Mouse (Mus musculus): ENCODE measurements at regions not wholly inside any gene's neighbourhood (a gene's known extent, or its start where the extent isn't known, plus 50 kb on each side); places are given as distances from the start of the nearest gene placed in this dataset.

DNA sequence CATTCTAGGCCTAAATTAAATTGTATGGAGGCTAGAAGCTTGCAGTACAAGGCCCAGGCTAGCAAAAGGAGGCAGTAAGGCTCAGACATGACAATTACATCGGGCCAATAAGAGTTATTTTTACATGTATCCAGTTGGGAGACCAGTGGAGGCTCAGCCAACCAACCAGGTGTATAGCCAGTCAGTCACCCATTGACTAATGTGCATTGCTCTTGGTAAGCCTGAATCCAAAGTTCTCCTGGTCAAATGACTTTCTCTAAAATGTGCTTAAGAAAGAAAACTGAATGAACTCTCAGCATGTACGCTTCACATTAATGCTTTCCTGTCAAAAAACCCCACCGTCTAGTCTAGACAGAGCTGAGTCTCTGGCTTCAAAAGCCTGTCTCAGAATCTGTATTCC lies 127.4 kb upstream of the Tcerg1l start:
- no peak for ATAC-seq (replicated peaks; ENCODE audit: insufficient number of reproducible peaks, low FRiP score, low TSS enrichment, poor library complexity, severe bottlenecking)

DNA sequence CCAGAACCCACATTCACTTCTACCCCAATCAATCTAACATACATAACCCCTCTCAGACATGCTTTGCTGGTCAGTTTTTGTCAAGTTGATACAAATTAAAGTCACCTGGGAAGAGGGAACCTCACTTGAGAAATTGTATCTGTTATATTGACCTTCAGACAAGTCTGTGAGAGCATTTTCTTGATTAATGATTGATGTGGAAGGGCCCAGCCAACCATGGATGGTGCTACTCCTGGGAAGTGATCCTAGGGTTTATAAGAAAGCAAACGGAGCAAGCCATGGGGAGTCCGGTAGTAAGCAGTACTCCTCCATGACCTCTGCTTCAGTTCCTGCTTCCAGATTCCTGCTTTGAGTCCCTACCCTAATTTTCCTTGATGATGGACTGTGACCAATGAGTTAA lies 116.6 kb upstream of the Tcerg1l start:
- no peak for ATAC-seq (replicated peaks; ENCODE audit: insufficient number of reproducible peaks, low FRiP score, low TSS enrichment, poor library complexity, severe bottlenecking)

DNA sequence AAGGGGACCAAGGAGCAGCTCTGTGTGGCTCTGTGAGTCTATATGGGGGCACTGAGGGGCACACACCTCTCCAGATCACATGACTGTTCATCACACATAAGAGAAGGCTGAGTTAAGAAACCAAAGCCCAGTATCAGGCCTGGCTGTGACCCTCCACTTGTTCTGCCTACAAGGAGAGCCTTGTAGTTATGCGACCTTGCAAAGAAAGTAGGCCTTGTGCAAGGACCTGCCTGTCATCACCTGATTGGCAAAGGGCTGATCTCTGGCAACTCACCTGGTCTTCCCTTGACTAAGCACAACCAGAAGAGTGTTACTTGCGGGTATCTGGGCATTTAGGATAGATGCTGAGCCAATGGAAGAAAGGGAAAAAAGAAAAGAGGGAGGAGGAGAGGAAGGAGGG lies 107.7 kb upstream of the Tcerg1l start:
- ATAC-seq (replicated peaks; ENCODE audit: insufficient number of reproducible peaks, low FRiP score, low TSS enrichment, poor library complexity, severe bottlenecking) = no peak

DNA sequence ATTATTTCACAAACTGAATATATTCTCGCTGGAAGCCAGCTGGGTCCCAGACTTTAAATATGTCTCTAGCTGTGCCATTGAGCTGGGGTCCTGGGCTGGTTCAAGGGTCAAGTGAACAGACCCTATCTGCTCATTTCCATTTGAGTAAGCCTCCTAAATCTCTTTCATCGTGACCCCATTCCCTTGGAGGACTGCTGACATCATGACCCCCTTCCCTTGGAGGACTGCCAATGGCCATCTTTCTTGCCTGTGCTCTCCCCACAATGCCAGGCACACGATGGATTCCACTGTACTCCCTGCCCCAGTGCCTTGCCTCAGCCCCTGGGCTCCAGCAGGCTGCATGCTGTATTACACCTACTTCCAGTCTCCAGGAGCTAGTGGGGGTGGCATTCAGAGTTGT lies 106.5 kb upstream of the Tcerg1l start:
- no peak for ATAC-seq (replicated peaks; ENCODE audit: insufficient number of reproducible peaks, low FRiP score, low TSS enrichment, poor library complexity, severe bottlenecking)

DNA sequence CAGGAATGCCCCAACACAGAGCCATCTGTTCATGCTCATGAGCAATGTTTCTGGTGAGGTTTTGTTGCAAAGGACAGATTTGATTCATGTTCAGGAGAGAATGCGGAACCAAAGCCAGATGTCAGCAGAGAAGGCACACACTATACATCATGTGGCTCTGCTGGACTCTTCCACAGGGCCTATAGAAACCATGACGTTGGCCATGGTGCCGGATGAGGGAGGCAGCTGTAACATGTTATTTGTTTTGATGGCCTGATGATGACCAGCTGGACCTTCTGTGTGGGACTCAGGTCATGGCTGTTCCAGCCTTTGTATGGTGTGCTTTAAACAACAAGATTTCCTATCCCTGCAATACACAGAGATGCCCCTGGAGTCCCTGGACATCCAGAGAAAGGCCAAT lies 105.5 kb upstream of the Tcerg1l start:
- no peak for ATAC-seq (replicated peaks; ENCODE audit: insufficient number of reproducible peaks, low FRiP score, low TSS enrichment, poor library complexity, severe bottlenecking)

DNA sequence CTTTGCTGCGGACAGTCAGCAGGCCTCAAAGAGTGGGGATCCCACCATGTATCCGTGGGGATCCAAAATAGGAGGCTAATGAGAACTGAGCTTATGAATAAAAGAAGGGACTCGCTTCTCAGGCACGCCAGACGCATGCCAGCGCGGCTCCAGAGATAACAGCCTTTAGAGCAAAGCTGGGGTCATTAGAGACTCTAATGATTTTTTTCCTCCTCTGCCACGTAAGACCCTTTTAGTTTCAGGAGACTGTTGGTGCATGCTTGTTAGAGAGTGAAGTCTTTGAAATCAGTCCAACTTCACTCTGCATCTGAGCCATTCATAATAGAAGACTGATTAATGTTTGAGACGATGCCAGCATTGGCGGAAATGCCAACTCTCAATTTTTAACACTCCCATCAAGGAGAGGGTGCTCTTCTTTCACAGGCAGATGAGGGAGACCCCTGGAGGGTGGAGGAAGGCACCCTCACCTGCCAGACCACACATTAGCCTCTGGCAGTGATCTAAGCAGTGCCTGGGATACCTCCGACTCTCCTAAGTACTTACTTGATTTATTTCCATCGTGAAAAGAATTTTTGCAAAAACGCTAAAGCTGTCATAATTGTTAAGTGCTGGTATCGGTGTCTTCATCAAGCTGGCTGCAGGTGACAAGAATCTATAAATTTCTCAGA lies 104.0 kb upstream of the Tcerg1l start:
- no peak for ATAC-seq (replicated peaks; ENCODE audit: insufficient number of reproducible peaks, low FRiP score, low TSS enrichment, poor library complexity, severe bottlenecking)

DNA sequence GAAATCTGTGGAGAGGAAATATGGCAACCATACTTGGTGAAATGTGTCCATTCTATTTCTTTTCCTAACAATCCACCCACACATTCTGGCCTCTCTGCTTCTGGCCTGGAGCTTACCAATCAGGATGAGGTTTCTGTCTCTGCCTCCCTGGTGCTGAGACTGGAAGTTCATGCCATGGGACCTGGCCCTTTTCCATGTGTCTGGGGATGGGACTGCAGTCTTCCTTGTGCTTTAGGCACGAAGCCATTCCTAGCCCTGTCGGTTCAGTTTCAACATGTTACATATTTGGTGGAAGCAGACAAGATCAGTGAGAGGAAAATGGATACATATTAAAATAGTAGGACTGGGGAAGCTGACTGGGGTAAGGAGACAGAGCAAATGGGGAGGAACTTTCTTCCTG lies 100.2 kb upstream of the Tcerg1l start:
- ATAC-seq (replicated peaks; ENCODE audit: insufficient number of reproducible peaks, low FRiP score, low TSS enrichment, poor library complexity, severe bottlenecking) = no peak

DNA sequence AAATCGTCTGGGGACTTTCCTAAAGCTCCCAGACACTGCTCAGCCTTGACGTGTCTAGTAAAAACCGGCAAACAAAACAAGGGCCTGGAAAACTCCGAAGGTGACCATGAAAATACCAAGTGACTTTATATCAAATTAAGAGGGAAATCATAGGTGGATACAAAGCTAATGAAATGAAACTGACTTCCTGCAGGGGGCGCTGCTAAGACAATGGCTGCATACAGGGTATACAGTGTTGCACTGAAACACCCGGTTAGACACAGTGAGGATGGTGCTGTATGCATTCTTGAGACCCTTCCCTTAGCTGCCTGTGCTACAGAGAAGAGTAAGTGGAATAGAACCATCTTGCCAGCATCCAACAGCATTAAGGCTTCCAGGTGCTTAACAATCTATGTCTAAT lies 99.7 kb upstream of the Tcerg1l start:
- ATAC-seq (replicated peaks; ENCODE audit: insufficient number of reproducible peaks, low FRiP score, low TSS enrichment, poor library complexity, severe bottlenecking) = no peak

DNA sequence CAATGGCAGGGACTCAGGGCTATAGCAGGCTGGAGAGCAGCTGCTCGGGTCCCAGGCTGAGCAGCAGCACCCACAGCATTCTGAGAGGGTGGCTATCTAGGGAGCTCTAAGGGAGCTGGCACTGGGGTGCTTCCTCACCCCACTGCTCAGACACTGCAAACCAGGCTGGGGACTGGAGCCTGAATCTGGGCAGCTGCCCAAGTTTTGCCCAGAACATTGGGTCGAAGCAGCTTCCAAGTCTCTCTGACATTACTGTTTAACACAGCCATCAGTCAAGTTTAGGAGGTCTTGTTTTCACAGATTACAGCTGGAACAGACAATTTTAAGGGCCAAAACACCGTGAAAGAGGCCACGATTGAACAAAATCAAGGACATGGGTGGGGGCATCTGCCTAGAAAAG lies 96.1 kb upstream of the Tcerg1l start:
- ATAC-seq (replicated peaks; ENCODE audit: insufficient number of reproducible peaks, low FRiP score, low TSS enrichment, poor library complexity, severe bottlenecking) = no peak

DNA sequence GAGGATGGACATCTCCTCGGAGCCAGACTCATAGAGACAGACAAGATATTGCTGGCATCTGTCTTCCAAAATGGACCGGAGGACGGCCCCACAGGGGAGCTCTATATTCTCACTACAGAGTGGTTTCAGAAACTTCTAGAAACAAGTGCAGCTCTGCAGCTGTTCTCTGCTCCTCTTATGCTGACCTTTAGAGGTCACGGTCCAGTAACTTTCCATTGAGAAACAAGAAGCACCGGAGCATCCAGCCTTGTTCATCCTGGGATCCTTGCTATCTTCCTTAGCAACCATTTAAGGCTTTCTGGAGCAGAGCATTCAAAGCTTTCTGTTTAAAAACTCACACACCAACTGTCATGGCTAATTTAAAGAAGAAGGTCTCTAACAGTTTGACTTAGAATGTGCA lies 94.7 kb upstream of the Tcerg1l start:
- no peak for ATAC-seq (replicated peaks; ENCODE audit: insufficient number of reproducible peaks, low FRiP score, low TSS enrichment, poor library complexity, severe bottlenecking)

DNA sequence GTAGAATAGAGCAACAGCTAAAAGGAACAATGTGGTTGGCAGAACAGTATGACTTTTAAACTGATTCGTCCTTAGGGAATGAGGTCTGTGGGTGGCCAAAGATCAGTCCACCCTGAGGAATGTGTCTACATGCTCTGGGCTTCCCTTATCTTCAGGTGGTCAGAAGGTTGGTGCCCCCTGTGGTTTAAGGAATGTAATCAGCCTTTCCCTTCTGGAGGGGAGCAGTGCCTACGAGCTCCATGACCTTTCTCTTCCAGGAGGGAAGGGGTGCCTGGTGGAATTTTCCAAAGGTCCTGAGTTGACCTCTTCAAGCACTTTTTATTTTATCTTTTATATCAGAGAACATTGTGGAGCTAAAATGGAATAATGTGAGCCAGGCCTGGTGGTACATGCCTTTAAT lies 91.9 kb upstream of the Tcerg1l start:
- ATAC-seq (replicated peaks; ENCODE audit: insufficient number of reproducible peaks, low FRiP score, low TSS enrichment, poor library complexity, severe bottlenecking) = no peak

DNA sequence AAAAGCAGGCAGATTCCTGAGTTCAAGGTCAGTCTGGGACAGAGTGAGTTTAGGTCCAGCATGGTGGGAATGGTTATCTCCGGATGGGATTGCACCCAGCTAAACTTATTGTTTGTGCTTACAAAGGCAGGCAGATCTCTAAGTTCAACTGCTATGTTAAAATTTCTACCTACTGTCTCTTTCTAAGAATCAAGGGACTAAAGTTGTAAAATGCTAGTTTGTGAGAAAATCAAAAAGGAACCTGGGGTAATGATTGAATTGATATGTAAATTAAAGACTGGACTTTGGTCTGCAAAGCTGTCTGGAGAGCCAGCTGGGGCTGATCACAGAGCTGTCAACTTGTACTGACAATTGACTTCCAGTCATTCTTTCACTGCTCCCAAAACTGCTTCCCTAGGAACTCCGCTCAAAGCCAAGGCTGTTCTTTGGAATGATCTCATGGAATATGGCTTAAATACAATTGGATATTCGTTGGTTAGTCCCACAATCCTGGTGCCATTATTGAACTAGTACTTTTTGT lies 90.7 kb upstream of the Tcerg1l start:
- ATAC-seq (replicated peaks; ENCODE audit: insufficient number of reproducible peaks, low FRiP score, low TSS enrichment, poor library complexity, severe bottlenecking) = no peak

DNA sequence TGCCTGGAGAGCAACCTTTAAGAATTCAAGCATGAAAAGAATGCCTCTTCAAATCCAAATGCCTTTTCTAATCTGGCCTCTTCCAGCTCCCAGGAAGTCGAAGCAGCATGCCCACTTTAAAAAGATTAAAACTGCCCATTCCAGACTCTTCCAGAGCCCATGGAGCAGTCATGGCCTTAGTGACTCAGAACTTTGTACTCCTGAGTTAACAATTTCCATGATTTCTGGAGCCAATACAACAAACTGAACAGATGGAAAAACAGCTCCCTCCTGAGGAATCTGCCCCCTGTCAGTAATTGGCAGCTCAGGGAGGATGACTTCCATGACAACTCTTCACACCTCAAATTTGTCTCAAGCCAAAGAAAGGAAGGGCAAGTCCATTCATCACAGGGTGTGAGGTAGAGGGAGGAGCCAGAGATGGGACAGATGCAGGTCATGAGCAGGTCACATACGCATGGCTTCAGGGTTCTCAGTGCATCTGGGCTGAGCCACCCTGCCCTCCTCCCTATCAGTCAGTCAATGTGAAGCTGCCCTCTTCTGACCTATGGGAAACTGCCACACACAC lies 75.4 kb upstream of the Tcerg1l start:
- ATAC-seq (replicated peaks; ENCODE audit: insufficient number of reproducible peaks, low FRiP score, low TSS enrichment, poor library complexity, severe bottlenecking) = no peak

DNA sequence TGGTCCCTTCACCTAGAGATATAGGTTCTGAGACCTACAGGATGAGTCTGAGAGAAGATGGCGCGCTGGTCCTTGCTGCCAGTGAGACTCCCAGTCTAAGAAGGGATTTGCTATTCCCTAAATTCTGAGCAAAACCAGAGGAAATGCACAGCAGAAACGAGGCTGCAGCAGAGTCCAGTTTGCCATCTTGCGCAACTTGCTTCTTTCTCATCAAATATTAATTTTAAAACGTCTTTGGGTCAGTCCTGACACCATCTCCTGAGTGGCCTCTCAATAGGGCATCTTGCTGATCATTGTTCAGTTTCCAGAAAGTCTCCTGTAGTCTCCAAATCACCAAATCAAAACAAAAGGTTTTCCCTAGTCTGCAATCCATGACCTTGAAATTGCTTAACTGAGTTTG lies 74.8 kb upstream of the Tcerg1l start:
- no peak for ATAC-seq (replicated peaks; ENCODE audit: insufficient number of reproducible peaks, low FRiP score, low TSS enrichment, poor library complexity, severe bottlenecking)

DNA sequence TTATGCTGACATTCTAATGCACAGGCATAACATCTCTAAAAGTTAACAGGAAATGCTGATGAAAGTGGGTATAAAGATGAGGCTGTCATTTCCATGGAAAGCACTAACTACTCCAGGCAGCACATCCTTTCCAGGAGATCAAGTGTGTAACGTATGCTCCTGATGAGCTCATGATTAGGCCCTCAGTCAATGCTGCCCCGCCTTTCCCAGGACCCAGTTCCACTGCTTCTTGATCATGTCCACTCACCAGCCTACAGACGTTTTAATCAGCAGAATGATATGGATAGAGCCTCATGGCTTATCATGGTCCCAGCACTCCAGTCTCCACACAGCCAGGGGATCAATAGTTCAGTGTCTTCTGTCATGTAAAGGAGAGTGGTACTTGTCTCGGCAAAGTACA lies 71.7 kb upstream of the Tcerg1l start:
- ATAC-seq (replicated peaks; ENCODE audit: insufficient number of reproducible peaks, low FRiP score, low TSS enrichment, poor library complexity, severe bottlenecking) = no peak

DNA sequence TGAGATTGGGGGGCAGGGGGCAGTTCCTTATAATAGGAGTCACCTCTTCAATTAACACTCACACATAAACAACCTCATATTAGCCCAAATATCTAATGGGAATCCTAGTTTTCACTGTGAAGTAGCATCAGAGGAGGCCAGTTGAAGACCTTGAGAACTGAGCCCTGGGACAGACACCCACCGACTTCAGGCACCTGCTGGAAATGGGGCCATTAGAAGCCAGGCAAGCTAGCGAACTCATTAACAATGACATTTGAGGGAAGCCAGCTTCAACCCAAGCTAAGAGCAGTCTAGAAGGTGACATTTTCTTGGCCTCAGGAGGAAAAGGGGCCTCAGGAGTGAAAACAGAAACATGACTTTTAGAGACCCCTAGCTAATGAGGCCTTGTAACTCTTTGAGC lies 70.9 kb upstream of the Tcerg1l start:
- ATAC-seq (replicated peaks; ENCODE audit: insufficient number of reproducible peaks, low FRiP score, low TSS enrichment, poor library complexity, severe bottlenecking) = no peak

DNA sequence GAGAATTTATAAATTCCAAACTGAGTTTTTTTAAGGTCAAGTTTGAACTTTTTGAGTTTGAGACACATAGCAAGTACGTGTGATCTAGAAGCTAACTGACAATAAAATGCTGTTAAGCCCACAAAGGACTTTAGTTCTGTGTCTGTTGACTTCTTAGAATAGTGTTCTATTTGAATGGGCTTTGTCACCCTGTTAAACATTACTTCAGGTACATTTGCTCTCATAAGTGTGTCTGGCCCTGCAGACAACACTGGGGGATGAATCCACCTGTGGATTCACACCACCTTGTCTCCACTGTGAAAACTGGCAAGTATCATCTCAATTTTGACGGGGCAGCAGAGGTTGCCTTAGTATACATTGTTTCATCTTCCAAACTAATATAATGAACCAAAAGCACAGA lies 70.5 kb upstream of the Tcerg1l start:
- ATAC-seq (replicated peaks; ENCODE audit: insufficient number of reproducible peaks, low FRiP score, low TSS enrichment, poor library complexity, severe bottlenecking) = no peak

DNA sequence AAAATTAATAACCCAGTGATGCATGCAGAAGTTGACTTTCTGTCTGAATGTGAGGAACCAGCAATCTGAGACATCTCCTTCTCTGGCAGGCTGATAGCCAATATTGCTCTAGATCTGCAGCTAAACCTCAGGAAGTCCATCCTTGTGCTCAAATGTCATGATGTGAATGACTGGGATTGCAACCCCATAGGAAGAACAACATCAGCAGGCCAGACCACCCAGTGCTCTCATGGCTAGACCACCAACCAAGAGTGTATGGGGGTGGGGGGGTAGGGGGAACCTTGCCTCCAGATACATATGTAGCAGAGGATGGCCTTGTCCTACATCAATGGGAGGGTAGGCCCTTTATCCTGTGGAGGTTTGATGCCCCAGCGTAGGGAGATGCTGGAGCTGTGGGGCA lies 69.9 kb upstream of the Tcerg1l start:
- ATAC-seq (replicated peaks; ENCODE audit: insufficient number of reproducible peaks, low FRiP score, low TSS enrichment, poor library complexity, severe bottlenecking) = no peak

DNA sequence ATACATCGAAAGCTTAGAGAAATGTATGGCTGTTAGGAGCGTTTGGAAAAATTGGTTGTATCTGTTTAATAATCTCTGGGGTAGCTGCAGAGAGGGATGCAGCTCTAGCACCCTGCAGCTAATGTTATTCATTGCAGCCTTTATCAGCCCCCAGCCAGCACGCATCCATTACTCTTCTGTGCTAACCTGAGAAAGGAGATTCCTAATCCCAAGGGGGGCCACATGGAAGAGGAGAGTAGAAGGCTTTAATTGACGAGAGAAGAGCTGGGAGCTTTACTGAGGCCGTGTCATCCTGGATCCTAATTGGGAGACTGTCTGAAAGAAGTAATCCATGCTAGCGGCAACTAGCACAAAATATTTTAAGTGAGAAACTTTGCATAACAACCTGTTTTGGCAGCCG lies 60.4 kb upstream of the Tcerg1l start:
- no peak for ATAC-seq (replicated peaks; ENCODE audit: insufficient number of reproducible peaks, low FRiP score, low TSS enrichment, poor library complexity, severe bottlenecking)

DNA sequence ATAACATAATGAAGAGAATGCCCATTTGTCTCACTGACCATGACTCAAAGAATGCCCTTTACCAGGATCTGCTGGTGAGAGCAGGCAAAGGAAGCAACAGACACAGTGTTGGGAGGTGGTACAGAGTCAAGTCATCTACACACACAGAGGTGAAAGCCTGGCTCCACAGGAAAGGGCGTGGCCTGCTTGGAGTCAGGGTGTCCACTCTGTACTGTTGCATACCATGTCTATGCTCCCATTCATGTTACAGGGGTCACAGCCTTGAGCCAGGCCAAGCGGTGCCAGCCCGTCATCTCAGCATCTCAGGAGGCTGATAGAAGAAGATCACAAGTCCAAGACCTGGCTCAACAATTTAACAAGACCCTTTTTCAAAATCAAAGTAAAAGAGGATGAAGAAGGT lies 57.8 kb upstream of the Tcerg1l start:
- no peak for ATAC-seq (replicated peaks; ENCODE audit: insufficient number of reproducible peaks, low FRiP score, low TSS enrichment, poor library complexity, severe bottlenecking)

Measured in monocyte, adult 5-6 weeks (primary cell).